Mouse (Mus musculus) MEL-GATA-1-ER (cell line): ENCODE data around the gene Cdc34.

Source experiments
- DNase-seq: peaks from one replicate; pipeline ENCODE4 v3.0.0-alpha.2; 2012; ENCODE audit warnings: low read depth; ENCODE audit errors: extremely low read depth

Gene Cdc34

GRCm38 (mm10) chr10:79681591-79682245 lies at the start of gene Cdc34:
Cdc34 (plus strand) TSS chr10:79682195.
- peak; percentile 90 for DNase-seq

- no peak for DNase-seq
Measured at GRCm38 (mm10) chr10:79633006-79633777, 48.8 kb upstream of the Cdc34 start.

- no peak for DNase-seq
Measured at GRCm38 (mm10) chr10:79636287-79636686, 45.7 kb upstream of the Cdc34 start.

GRCm38 (mm10) chr10:79637128-79638110 lies 44.6 kb upstream of the Cdc34 start, which contains the start of gene Shc2:
Shc2 (minus strand) TSS chr10:79637918.
- DNase-seq, result no peak

- no peak for DNase-seq
Measured at GRCm38 (mm10) chr10:79638486-79639204, 43.4 kb upstream of the Cdc34 start.

- no peak for DNase-seq
Measured at GRCm38 (mm10) chr10:79645711-79646110, 36.3 kb upstream of the Cdc34 start, which contains the start of gene Odf3l2. Odf3l2 (minus strand) TSS chr10:79645738.

DNA sequence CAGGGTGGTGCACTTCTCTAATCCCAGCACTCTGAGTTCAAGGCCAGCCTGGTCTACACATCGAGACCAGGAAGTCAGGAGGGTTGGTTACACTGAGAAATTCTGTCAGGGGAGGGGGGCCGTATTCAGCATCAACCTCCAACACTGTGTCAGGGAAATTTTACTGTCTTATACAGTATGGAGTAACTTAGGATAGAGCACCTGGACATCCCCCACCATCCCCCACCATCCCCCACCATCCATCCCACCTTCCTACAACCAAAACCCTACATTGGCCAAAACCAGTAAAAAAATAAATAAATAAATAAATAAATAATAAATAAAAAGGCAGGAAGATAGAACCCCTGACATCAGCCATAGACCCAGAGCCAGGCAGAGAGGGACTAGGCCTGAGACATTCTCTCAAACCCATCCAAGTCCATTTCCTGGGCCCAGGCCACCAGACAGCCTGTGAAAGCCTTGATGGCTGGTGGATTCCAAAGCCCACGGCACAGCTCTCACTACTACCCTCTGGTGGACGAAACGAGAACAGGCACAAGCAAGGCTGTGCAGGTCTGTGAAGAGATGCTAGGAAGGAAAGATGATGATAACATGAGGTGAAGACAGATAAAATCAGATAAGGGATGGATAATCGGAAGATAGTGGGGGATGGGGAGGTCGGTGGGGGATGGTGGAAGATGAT lies 32.8 kb upstream of the Cdc34 start:
- DNase-seq, result no peak

DNA sequence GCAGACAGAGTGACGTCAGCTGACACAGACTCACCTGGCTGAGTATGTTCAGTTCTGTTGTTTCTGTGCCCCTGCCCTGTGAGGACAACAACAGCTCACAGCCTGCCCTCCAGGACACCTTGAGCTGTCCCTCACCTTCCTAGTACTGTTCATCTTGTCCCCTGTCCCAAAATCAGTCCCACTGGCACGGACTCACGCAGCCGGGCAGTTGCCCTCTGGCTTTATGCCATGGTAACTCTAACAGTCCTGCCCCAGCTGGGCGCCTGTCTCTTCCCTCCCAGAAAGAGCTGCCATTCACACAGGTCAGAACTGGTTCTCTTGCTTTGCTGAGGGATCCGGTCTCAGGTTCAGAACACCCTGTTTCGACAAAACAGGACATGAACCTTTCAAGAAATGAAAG lies 29.2 kb upstream of the Cdc34 start:
- DNase-seq, result no peak

- no peak for DNase-seq
Measured at GRCm38 (mm10) chr10:79654946-79655395, 27.0 kb upstream of the Cdc34 start.

- no peak for DNase-seq
Measured at GRCm38 (mm10) chr10:79658829-79659228, 23.2 kb upstream of the Cdc34 start.

DNA sequence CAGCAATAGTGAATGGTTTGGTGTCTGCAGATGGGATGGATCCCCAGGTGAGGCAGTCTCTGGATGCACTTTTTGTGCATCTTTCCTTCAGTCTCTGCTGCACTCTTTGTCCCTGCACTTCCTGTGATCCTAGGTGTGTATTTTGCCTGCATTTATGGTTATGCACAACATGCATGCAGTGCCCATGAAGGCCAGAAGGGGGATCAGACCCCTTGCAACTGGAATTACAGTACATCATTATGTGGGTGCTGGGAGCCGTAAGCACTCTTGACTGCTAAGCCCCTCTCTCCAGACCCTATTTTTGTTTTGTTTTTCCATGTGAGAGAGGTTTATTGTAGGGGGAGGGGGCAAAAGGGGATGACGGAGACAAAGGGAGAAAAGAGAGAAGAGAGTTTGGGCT lies 21.7 kb upstream of the Cdc34 start:
- no peak for DNase-seq

DNA sequence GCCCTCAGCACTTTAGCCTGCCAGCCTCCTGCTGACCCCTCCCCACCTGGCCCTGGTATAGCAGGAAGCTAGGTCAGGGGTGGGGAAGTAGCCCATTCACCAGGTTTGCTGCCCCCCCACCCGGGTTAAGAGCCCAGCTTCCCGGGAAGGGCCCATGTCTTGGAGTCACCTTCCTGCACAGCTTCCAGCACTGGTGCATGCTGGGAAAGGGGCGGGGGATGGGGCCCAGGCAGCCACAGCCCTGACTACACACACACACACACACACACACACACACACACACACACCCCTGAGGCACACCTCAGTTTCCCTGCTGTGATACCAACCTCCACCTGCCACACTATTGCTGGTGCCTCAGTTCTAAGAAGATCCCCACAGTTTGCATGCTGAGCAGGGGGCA lies 20.1 kb upstream of the Cdc34 start:
- DNase-seq, result no peak

- no peak for DNase-seq
Measured at GRCm38 (mm10) chr10:79664131-79664665, 17.8 kb upstream of the Cdc34 start, which contains the start of gene Madcam1. Madcam1 (plus strand) TSS chr10:79664559.

GRCm38 (mm10) chr10:79665051-79665450 lies 16.9 kb upstream of the Cdc34 start:
- DNase-seq, result no peak

GRCm38 (mm10) chr10:79666493-79666892 lies 15.5 kb upstream of the Cdc34 start:
- DNase-seq, result no peak

GRCm38 (mm10) chr10:79668076-79668475 lies 13.9 kb upstream of the Cdc34 start:
- DNase-seq, result no peak

DNA sequence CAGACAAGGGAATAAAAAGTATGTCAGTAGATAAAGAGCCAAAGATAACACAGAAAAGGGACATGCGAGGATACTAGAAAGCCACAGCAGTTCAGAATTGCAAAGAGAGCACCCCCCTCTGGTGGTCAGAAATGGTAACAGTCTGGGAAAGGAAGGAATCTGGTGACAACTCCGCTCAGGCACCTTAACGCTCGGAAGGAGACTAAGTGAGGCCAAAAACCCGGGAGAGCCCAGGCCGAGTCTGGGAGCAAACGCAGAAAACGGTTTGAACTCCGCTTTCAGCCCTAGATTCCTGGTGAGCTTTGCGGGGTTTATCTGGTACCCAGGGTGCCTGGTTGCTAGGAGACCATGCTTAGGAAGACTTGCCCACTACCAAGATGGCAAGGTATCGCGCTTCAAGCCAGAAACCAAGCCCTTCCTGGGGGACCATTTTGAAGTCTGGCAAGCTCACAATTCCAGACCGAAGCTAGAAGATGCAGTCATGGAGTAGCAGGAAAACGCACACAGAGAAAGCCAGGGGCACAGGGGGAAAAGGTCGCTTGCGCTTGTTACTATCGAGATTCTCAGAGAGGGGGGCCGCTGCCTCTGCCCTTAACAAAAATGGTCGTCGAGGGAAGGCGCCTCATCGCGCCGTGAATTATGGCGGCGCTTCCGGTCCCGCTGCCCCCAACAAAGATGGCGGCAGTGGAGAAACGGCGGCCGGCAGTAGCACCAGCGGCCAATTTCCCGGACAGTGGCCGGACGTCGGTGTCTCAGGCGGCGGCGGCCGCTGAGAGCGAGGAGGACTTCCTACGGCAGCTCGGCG lies 13.0 kb upstream of the Cdc34 start, which contains the start of gene Tpgs1:
TSS of gene Tpgs1 (plus strand) at position 599 of the 805 bp plus-strand sequence.
- DNase-seq, result peak; percentile 90

DNA sequence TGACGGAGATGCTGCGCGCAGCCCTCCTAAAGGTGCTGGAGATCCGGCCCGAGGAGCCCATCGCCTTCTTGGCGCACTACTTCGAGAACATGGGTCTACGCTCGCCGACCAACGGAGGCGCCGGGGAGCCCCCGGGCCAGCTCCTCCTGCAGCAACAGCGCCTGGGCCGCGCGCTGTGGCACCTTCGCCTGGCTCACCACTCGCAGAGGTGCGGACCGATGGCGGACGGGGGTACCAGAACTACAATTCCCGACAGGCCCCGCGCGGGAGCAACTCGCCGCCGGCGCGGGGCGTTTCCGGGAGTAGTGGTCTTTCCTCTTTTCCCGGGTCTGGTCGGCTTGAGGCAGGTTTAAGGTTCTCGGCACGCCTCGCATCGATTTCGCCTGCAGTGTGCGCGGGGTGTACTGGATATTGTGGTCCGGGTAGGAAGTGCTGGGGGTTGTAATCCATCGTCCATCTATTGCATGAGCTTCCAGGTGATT lies 12.4 kb upstream of the Cdc34 start:
- peak; percentile 56 for DNase-seq
